ENCODE assay signal across 9 mouse cellular contexts in genomic region chr8:124569100-124569499, GRCm38 (mm10). TPM values are rescaled to one million over a fixed set of nuclear protein-coding genes. Genes with fewer than 3 reads are reported as not detected.
A peak's percentile ranks its signal among the peaks of the same experiment; 100 is the strongest.
DNase-seq lines count a peak whose midpoint lies in the region; ATAC-seq and TF ChIP-seq lines count a peak whose summit lies in the region.
"Had no signal": no experiment of that assay in that cellular context is flagged by ENCODE, and none has a peak within 500 bp of the region (broad histone marks: within the 10 kb centered on the region; RNA-seq: fewer than 3 reads in every experiment).

No protein-coding gene starts in this region.

- no peak overlapping the region; the same call in 1 of the 2 replicates for H3K4me3 ChIP-seq in layer of hippocampus, adult 2 months
- peak overlapping the region; percentile 26 for H3K4me3 ChIP-seq in liver, embryonic 13.5 days (replicated peaks)
- H3K4me3 ChIP-seq: neural tube, embryonic 13.5 days had no signal

- H3K9me3 ChIP-seq in liver, embryonic 13.5 days (replicated peaks), result no peaks in the 10 kb centered on the region
- H3K9me3 ChIP-seq: neural tube, embryonic 13.5 days had no signal

- peak overlapping the region; percentile 47 for H3K4me2 ChIP-seq in liver, embryonic 13.5 days
- H3K4me2 ChIP-seq: neural tube, embryonic 13.5 days had no signal

- H3K27ac ChIP-seq in layer of hippocampus, adult 2 months, result peak overlapping the region; percentile 89
- H3K27ac ChIP-seq in liver, embryonic 13.5 days, result peak overlapping the region; percentile 73
- H3K27ac ChIP-seq: neural tube, embryonic 13.5 days had no signal

- H3K4me1 ChIP-seq in liver, embryonic 13.5 days (replicated peaks), result peaks cover 17% of the 10 kb centered on the region

- no peaks in the 10 kb centered on the region for H3K36me3 ChIP-seq in liver, embryonic 13.5 days
- H3K36me3 ChIP-seq: neural tube, embryonic 13.5 days had no signal

- 50% methylated on average over 2 of the region's 2 CpGs for WGBS in liver, embryonic 13.5 days (ENCODE audit: insufficient replicate concordance)

- DNase-seq in cerebellum, adult 9-11 months, result peak; percentile 64
- DNase-seq in cerebellum, postnatal 36 days, result no peak
- DNase-seq in layer of hippocampus, adult 2 months (ENCODE audit: low spot score in 2 of 2), result peak; percentile 59 to 74
- no peak for DNase-seq in layer of hippocampus, adult 9-10 months (ENCODE audit: low spot score)
- peak; percentile 69 for DNase-seq in adipocyte (ENCODE audit: low spot score)
- DNase-seq in liver, embryonic 13.5 days, result no peak
- no peak for DNase-seq in urinary bladder, postnatal 4 days (ENCODE audit: low spot score in 2 of 2)
- DNase-seq in gastrocnemius, postnatal 14 days, result no peak

- TF ChIP-seq CTCF in layer of hippocampus, adult 2 months (conservative IDR thresholded peaks at IDR 0.05), result no peak

- peak overlapping the region; percentile 50 for H3K9ac ChIP-seq in liver, embryonic 13.5 days
- H3K9ac ChIP-seq: neural tube, embryonic 13.5 days had no signal

- intact Hi-C loops in gastrocnemius, postnatal 14 days (cut with DNase I; ENCODE audit: low total_unique reads), result no loop called here

- H3K27me3 ChIP-seq in liver, embryonic 13.5 days, result no peaks in the 10 kb centered on the region
- H3K27me3 ChIP-seq: neural tube, embryonic 13.5 days had no signal

- no peak for ATAC-seq in liver, embryonic 13.5 days (ENCODE audit: low read depth)

RNA-seq across cellular contexts. Expression of gene Agt, which starts 0.4 kb away (rescaled TPM):
- 10 to 100 TPM; 29.9 to 33.9 TPM for total RNA-seq in layer of hippocampus, adult 2 months (2021)
- polyA plus RNA-seq in liver, embryonic 13.5 days (2015; fragmentation: Nextera tagmentation; extraction: Ambion mirVana), result 50.2 and 54.9 TPM in 2 replicates
- 10 to 100 TPM; 11.4 to 12.3 TPM for total RNA-seq in gastrocnemius, postnatal 14 days (2021)

RNA-seq across cellular contexts. Expression of gene Capn9, which starts 6.8 kb away (rescaled TPM):
- under 1 TPM; 0.34 to 0.79 TPM for total RNA-seq in layer of hippocampus, adult 2 months (2021)
- 0.22 TPM in 1 of 2 replicates, not detected in the other for polyA plus RNA-seq in liver, embryonic 13.5 days (2015; fragmentation: Nextera tagmentation; extraction: Ambion mirVana)
- under 1 TPM in 1 of 2 experiments, not detected in 1; 0.08 TPM for total RNA-seq in gastrocnemius, postnatal 14 days (2021)

RNA-seq across cellular contexts. Expression of gene Cog2, which starts 48.5 kb away (rescaled TPM):
- 10 to 100 TPM; 45.3 to 49.0 TPM for total RNA-seq in layer of hippocampus, adult 2 months (2021)
- polyA plus RNA-seq in liver, embryonic 13.5 days (2015; fragmentation: Nextera tagmentation; extraction: Ambion mirVana), result 19.1 and 22.1 TPM in 2 replicates
- 10 to 100 TPM; 18.7 to 19.8 TPM for total RNA-seq in gastrocnemius, postnatal 14 days (2021)

Comparison
In these comparisons a context has a peak if more than half of its experiments do, and no peak if none do; other contexts are left out.
1. DNase-seq: peak in cerebellum, adult 9-11 months (single experiment), layer of hippocampus, adult 2 months (2 of 2) and adipocyte (single experiment); none in cerebellum, postnatal 36 days (0 of 2), layer of hippocampus, adult 9-10 months (single experiment), liver, embryonic 13.5 days (single experiment), urinary bladder, postnatal 4 days (0 of 2) and gastrocnemius, postnatal 14 days (single experiment).